Mouse (Mus musculus): ENCODE measurements around the gene Ppp2r5c.

- no peak for TF ChIP-seq EP300 (IDR thresholded peaks at IDR 0.05; ENCODE audit: low read depth)
- no peak for TF ChIP-seq CTCF (IDR thresholded peaks at IDR 0.05; ENCODE audit: low read depth)
These were observed 88.4 kb downstream of the Ppp2r5c start for GRCm38 (mm10) chr12:110535361-110535760.

Data from heart, postnatal 0 days (tissue).